Mouse (Mus musculus) bone marrow, adult 2 months (tissue): ENCODE data around the gene Rab43.

Experiments
- CTCF ChIP-seq: fragments of 200-500 bp; IDR thresholded peaks from 2 replicates; pipeline ENCODE4 v1.5.1; 2011; ENCODE audit warnings: low read length, control low read depth; ENCODE audit not compliant: control insufficient read depth, insufficient read depth
- POLR2A ChIP-seq: fragments of 200-500 bp; IDR thresholded peaks from 2 replicates; pipeline ENCODE4 v1.6.1; 2011; ENCODE audit warnings: low read depth, mild to moderate bottlenecking, control low read depth, low read length, borderline replicate concordance; ENCODE audit not compliant: control insufficient read depth

GRCm38 (mm10) chr6:87745301-87745700 lies 66.7 kb downstream of the Rab43 start:
- TF ChIP-seq POLR2A: no peak
- no peak for TF ChIP-seq CTCF
